7 mouse cellular contexts compared by ENCODE assay signal in genomic region chr7:27227676-27228075, GRCm38 (mm10). TPM values are rescaled to one million over a fixed set of nuclear protein-coding genes. Genes with fewer than 3 reads are reported as not detected.
A peak's percentile ranks its signal among the peaks of the same experiment; 100 is the strongest.
DNase-seq lines count a peak whose midpoint lies in the region; ATAC-seq and TF ChIP-seq lines count a peak whose summit lies in the region.

No protein-coding gene starts in this region.

- H3K4me1 ChIP-seq in lung, embryonic 15.5 days = peaks cover 56% of the 10 kb centered on the region
- peaks cover 52% of the 10 kb centered on the region for H3K4me1 ChIP-seq in forebrain, embryonic 16.5 days (replicated peaks; ENCODE audit: control insufficient read depth, insufficient read depth, low read length)
- peaks cover 73% of the 10 kb centered on the region for H3K4me1 ChIP-seq in liver, embryonic 13.5 days (replicated peaks)
- H3K4me1 ChIP-seq in stomach, postnatal 0 days (replicated peaks; ENCODE audit: control insufficient read depth, insufficient read depth) = peaks cover 3% of the 10 kb centered on the region; the same call in 1 of the 2 replicates

- no peak for TF ChIP-seq CTCF in stomach, postnatal 0 days (IDR thresholded peaks at IDR 0.05; ENCODE audit: low read depth)

- no peak for DNase-seq in lung, postnatal 36 days
- peak; percentile 69 for DNase-seq in cerebellum, adult 11-12 months
- DNase-seq in liver, embryonic 13.5 days = no peak
- DNase-seq in stomach, postnatal 0 days (ENCODE audit: low spot score) = no peak

- peak overlapping the region; percentile 83 for H3K4me2 ChIP-seq in lung, embryonic 15.5 days
- H3K4me2 ChIP-seq in forebrain, embryonic 16.5 days (ENCODE audit: low read length) = peak overlapping the region; percentile 78
- peak overlapping the region; percentile 96 for H3K4me2 ChIP-seq in liver, embryonic 13.5 days
- H3K4me2 ChIP-seq in stomach, postnatal 0 days (replicated peaks; ENCODE audit: low read depth) = peak overlapping the region; percentile 78

- H3K27me3 ChIP-seq in lung, embryonic 15.5 days = no peaks in the 10 kb centered on the region
- H3K27me3 ChIP-seq in forebrain, embryonic 16.5 days (replicated peaks; ENCODE audit: control insufficient read depth, insufficient read depth, low read length) = no peaks in the 10 kb centered on the region
- H3K27me3 ChIP-seq in liver, embryonic 13.5 days = no peaks in the 10 kb centered on the region
- H3K27me3 ChIP-seq in stomach, postnatal 0 days (ENCODE audit: control insufficient read depth, insufficient read depth, low read length) = no peaks in the 10 kb centered on the region

- peak overlapping the region; percentile 80 for H3K4me3 ChIP-seq in lung, embryonic 15.5 days
- peak overlapping the region; percentile 89 for H3K4me3 ChIP-seq in forebrain, embryonic 16.5 days (replicated peaks; ENCODE audit: low read length)
- peak overlapping the region; percentile 84 for H3K4me3 ChIP-seq in liver, embryonic 13.5 days (replicated peaks)
- peak overlapping the region; percentile 82 for H3K4me3 ChIP-seq in stomach, postnatal 0 days (ENCODE audit: low read depth, low read length)

- peak overlapping the region; percentile 87 for H3K27ac ChIP-seq in lung, embryonic 15.5 days
- H3K27ac ChIP-seq in forebrain, embryonic 16.5 days (ENCODE audit: low read length) = no peak overlapping the region
- peak overlapping the region; percentile 84 for H3K27ac ChIP-seq in liver, embryonic 13.5 days
- H3K27ac ChIP-seq in stomach, postnatal 0 days (replicated peaks) = peak overlapping the region; percentile 93

- WGBS in lung, embryonic 15.5 days = 3% methylated on average over 10 of the region's 10 CpGs
- WGBS in forebrain, embryonic 16.5 days = 3% methylated on average over 10 of the region's 10 CpGs
- 4% methylated on average over 10 of the region's 10 CpGs for WGBS in liver, embryonic 13.5 days (ENCODE audit: insufficient replicate concordance)
- 2% methylated on average over 10 of the region's 10 CpGs for whole genome bisulfite sequencing in stomach, postnatal 0 days

- no peaks in the 10 kb centered on the region for H3K36me3 ChIP-seq in lung, embryonic 15.5 days
- H3K36me3 ChIP-seq in forebrain, embryonic 16.5 days (ENCODE audit: control insufficient read depth, insufficient read depth) = peaks cover 2% of the 10 kb centered on the region; the same call in 1 of the 2 replicates
- no peaks in the 10 kb centered on the region for H3K36me3 ChIP-seq in liver, embryonic 13.5 days
- no peaks in the 10 kb centered on the region for H3K36me3 ChIP-seq in stomach, postnatal 0 days (ENCODE audit: control insufficient read depth, insufficient read depth, low read length)

- no peak for TF ChIP-seq EP300 in stomach, postnatal 0 days (optimal IDR thresholded peaks at IDR 0.05)

- peak overlapping the region; percentile 74 for H3K9ac ChIP-seq in lung, embryonic 15.5 days
- H3K9ac ChIP-seq in forebrain, embryonic 16.5 days (replicated peaks; ENCODE audit: low read depth, low read length) = peak overlapping the region; percentile 85
- H3K9ac ChIP-seq in liver, embryonic 13.5 days = peak overlapping the region; percentile 88
- peak overlapping the region; percentile 87 for H3K9ac ChIP-seq in stomach, postnatal 0 days (ENCODE audit: low read length)

- ATAC-seq in lung, embryonic 15.5 days (ENCODE audit: borderline replicate concordance, extremely low read depth, low FRiP score, low TSS enrichment) = no peak; the same call in 1 of the 2 replicates
- ATAC-seq in forebrain, embryonic 16.5 days = no peak
- no peak for ATAC-seq in liver, embryonic 13.5 days (ENCODE audit: low read depth)
- no peak for ATAC-seq in stomach, postnatal 0 days (ENCODE audit: low FRiP score, low TSS enrichment)
- ATAC-seq in frontal cortex, adult (ENCODE audit: low TSS enrichment) = no peak

- H3K9me3 ChIP-seq in lung, embryonic 15.5 days = no peaks in the 10 kb centered on the region
- no peaks in the 10 kb centered on the region for H3K9me3 ChIP-seq in forebrain, embryonic 16.5 days (ENCODE audit: control insufficient read depth, low read length)
- no peaks in the 10 kb centered on the region for H3K9me3 ChIP-seq in liver, embryonic 13.5 days (replicated peaks)
- no peaks in the 10 kb centered on the region for H3K9me3 ChIP-seq in stomach, postnatal 0 days (ENCODE audit: control insufficient read depth, low read length)

RNA-seq across cellular contexts. Expression of gene Itpkc, which starts 0.8 kb away (rescaled TPM):
- polyA plus RNA-seq in lung, embryonic 15.5 days (2015; fragmentation: Nextera tagmentation; extraction: Ambion mirVana) = 5.1 and 5.4 TPM in 2 replicates
- polyA plus RNA-seq in forebrain, embryonic 16.5 days (2015; fragmentation: Nextera tagmentation; extraction: Ambion mirVana) = 6.2 and 6.4 TPM in 2 replicates
- 1.4 and 1.9 TPM in 2 replicates for polyA plus RNA-seq in liver, embryonic 13.5 days (2015; fragmentation: Nextera tagmentation; extraction: Ambion mirVana)
- 11.6 and 12.2 TPM in 2 replicates for polyA plus RNA-seq in stomach, postnatal 0 days (2015; fragmentation: Nextera tagmentation; extraction: Ambion mirVana)

RNA-seq across cellular contexts. Expression of gene Coq8b, which starts 5.1 kb away (rescaled TPM):
- polyA plus RNA-seq in lung, embryonic 15.5 days (2015; fragmentation: Nextera tagmentation; extraction: Ambion mirVana) = 20.3 and 20.4 TPM in 2 replicates
- polyA plus RNA-seq in forebrain, embryonic 16.5 days (2015; fragmentation: Nextera tagmentation; extraction: Ambion mirVana) = 26.3 and 27.2 TPM in 2 replicates
- 15.1 and 17.7 TPM in 2 replicates for polyA plus RNA-seq in liver, embryonic 13.5 days (2015; fragmentation: Nextera tagmentation; extraction: Ambion mirVana)
- polyA plus RNA-seq in stomach, postnatal 0 days (2015; fragmentation: Nextera tagmentation; extraction: Ambion mirVana) = 25.0 and 26.6 TPM in 2 replicates

RNA-seq across cellular contexts. Expression of gene Numbl, which starts 30.6 kb away (rescaled TPM):
- polyA plus RNA-seq in lung, embryonic 15.5 days (2015; fragmentation: Nextera tagmentation; extraction: Ambion mirVana) = 23.6 and 23.8 TPM in 2 replicates
- 42.2 and 43.3 TPM in 2 replicates for polyA plus RNA-seq in forebrain, embryonic 16.5 days (2015; fragmentation: Nextera tagmentation; extraction: Ambion mirVana)
- 1.7 TPM in 2 replicates for polyA plus RNA-seq in liver, embryonic 13.5 days (2015; fragmentation: Nextera tagmentation; extraction: Ambion mirVana)
- 12.8 and 14.6 TPM in 2 replicates for polyA plus RNA-seq in stomach, postnatal 0 days (2015; fragmentation: Nextera tagmentation; extraction: Ambion mirVana)

RNA-seq across cellular contexts. Expression of gene Snrpa, which starts 31.6 kb away (rescaled TPM):
- 257 TPM in 2 replicates for polyA plus RNA-seq in lung, embryonic 15.5 days (2015; fragmentation: Nextera tagmentation; extraction: Ambion mirVana)
- 227 and 232 TPM in 2 replicates for polyA plus RNA-seq in forebrain, embryonic 16.5 days (2015; fragmentation: Nextera tagmentation; extraction: Ambion mirVana)
- polyA plus RNA-seq in liver, embryonic 13.5 days (2015; fragmentation: Nextera tagmentation; extraction: Ambion mirVana) = 115 and 129 TPM in 2 replicates
- 82.2 and 82.7 TPM in 2 replicates for polyA plus RNA-seq in stomach, postnatal 0 days (2015; fragmentation: Nextera tagmentation; extraction: Ambion mirVana)

RNA-seq across cellular contexts. Expression of gene BC024978, which starts 32.1 kb away (rescaled TPM):
- 3.0 and 3.4 TPM in 2 replicates for polyA plus RNA-seq in lung, embryonic 15.5 days (2015; fragmentation: Nextera tagmentation; extraction: Ambion mirVana)
- polyA plus RNA-seq in forebrain, embryonic 16.5 days (2015; fragmentation: Nextera tagmentation; extraction: Ambion mirVana) = 3.6 and 5.1 TPM in 2 replicates
- polyA plus RNA-seq in liver, embryonic 13.5 days (2015; fragmentation: Nextera tagmentation; extraction: Ambion mirVana) = 0.62 and 1.2 TPM in 2 replicates
- polyA plus RNA-seq in stomach, postnatal 0 days (2015; fragmentation: Nextera tagmentation; extraction: Ambion mirVana) = 1.7 and 1.8 TPM in 2 replicates
